Mouse (Mus musculus) midbrain, embryonic 16.5 days (tissue): ENCODE data around the gene Kars. TPM values are rescaled to one million over a fixed set of nuclear protein-coding genes. Genes with fewer than 3 reads are reported as not detected.

ENCODE experiments used
- ATAC-seq: fragments of 200-750 bp; cut with Nextera tagmentation; 2 replicates; pipeline ENCODE4 v1.8.0; 2017; ENCODE audit warnings: moderate TSS enrichment
- H3K27ac ChIP-seq: fragments of 300-500 bp; sonication (generic); 2 replicates; pipeline ENCODE4 v1.5.1; 2014; ENCODE audit warnings: mild to moderate bottlenecking, low read length, mixed read lengths
- H3K27me3 ChIP-seq: fragments of 300-500 bp; sonication (generic); 2 replicates; pipeline ENCODE4 v1.6.1; 2014; ENCODE audit warnings: low read depth, low read length, mixed read lengths; ENCODE audit not compliant: control insufficient read depth, insufficient read depth
- H3K36me3 ChIP-seq: fragments of 300-500 bp; sonication (generic); 2 replicates; pipeline ENCODE4 v1.6.1; 2014; ENCODE audit warnings: mild to moderate bottlenecking, low read length, moderate library complexity, mixed read lengths; ENCODE audit not compliant: control insufficient read depth, insufficient read depth
- H3K4me1 ChIP-seq: fragments of 300-500 bp; sonication (generic); 2 replicates; pipeline ENCODE4 v1.6.1; 2014; ENCODE audit warnings: mild to moderate bottlenecking, low read length, mixed read lengths; ENCODE audit not compliant: control insufficient read depth, insufficient read depth
- H3K4me2 ChIP-seq: fragments of 300-500 bp; sonication (generic); 2 replicates; pipeline ENCODE4 v1.6.1; 2014; ENCODE audit warnings: mild to moderate bottlenecking, low read length, mixed read lengths
- H3K4me3 ChIP-seq: fragments of 300-500 bp; sonication (generic); 2 replicates; pipeline ENCODE4 v1.5.1; 2014; ENCODE audit warnings: low read depth, mild to moderate bottlenecking, low read length, moderate library complexity, mixed read lengths
- H3K9ac ChIP-seq: fragments of 300-500 bp; sonication (generic); 2 replicates; pipeline ENCODE4 v1.6.1; 2014; ENCODE audit warnings: low read depth, low read length, mixed read lengths
- H3K9me3 ChIP-seq: fragments of 300-500 bp; sonication (generic); replicated peaks from 2 replicates; pipeline ENCODE4 v1.6.1; 2014; ENCODE audit warnings: mild to moderate bottlenecking, low read length, mixed read lengths; ENCODE audit not compliant: control insufficient read depth, poor library complexity, severe bottlenecking
- WGBS: fragments of 180-500 bp; shearing (Covaris S2); extraction: QIAGEN DNeasy Blood & Tissue Kit; methylation state at CpG from one replicate; pipeline ENCODE4 v1.1.7; 2014; 5-methylcytosine and 5-hydroxymethylcytosine counted together
- polyA plus RNA-seq: library from polyadenylated mRNA; unstranded; fragments of >200 nt; fragmentation: Nextera tagmentation; extraction: Ambion mirVana; gene quantifications from 2 replicates; pipeline ENCODE4 v1.2.1, GENCODE M21; 2015

Kars gene
- polyA plus RNA-seq, 1 experiment from 2014 or later: 162 TPM

GRCm38 (mm10) chr8:111961330-111961729 is 49.8 kb downstream of the Kars start:
- Histone ChIP-seq H3K9me3 (no peaks in the 10 kb centered on the region), H3K4me1 (no peaks in the 10 kb centered on the region), H3K27ac (no peak overlapping the region), H3K9ac (no peak overlapping the region), H3K27me3 (no peaks in the 10 kb centered on the region), H3K36me3 (peaks cover 9% of the 10 kb centered on the region; the same call in 1 of the 2 replicates), H3K4me3 (no peak overlapping the region), H3K4me2 (no peak overlapping the region)
- ATAC-seq: no peak
- WGBS: 78% methylated on average over 3 of the region's 3 CpGs

- no peak for ATAC-seq
- Histone ChIP-seq H3K9ac (no peak overlapping the region), H3K36me3 (peaks cover 11% of the 10 kb centered on the region; the same call in 1 of the 2 replicates), H3K27me3 (no peaks in the 10 kb centered on the region), H3K27ac (no peak overlapping the region), H3K4me3 (no peak overlapping the region), H3K9me3 (no peaks in the 10 kb centered on the region), H3K4me1 (no peaks in the 10 kb centered on the region), H3K4me2 (no peak overlapping the region)
- WGBS: 71% methylated on average over 15 of the region's 15 CpGs
Measured at GRCm38 (mm10) chr8:111960591-111961321, 50.4 kb downstream of the Kars start.

DNA sequence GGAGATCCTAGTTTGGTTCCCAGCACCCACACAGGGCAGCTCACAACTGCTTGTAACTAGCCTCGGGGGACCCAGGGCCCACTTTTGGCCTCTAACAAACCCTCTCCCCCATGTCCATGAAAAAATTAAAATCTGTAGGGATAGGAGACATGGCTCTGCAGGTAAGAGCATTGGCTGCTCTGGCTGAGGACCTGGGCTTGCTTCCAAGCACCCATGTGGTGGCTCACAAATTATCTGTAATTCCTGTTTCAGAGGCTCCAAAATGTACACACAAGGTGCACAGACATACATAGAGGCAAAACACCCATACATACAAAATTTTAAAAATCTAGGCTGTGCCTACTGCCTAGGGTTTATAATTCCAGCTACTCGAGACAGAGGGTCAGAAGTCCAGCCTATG is 53.9 kb downstream of the Kars start:
- Histone ChIP-seq H3K36me3 (peaks cover 26% of the 10 kb centered on the region), H3K4me1 (no peaks in the 10 kb centered on the region), H3K4me2 (no peak overlapping the region), H3K4me3 (no peak overlapping the region), H3K27ac (no peak overlapping the region), H3K9me3 (no peaks in the 10 kb centered on the region), H3K9ac (no peak overlapping the region), H3K27me3 (no peaks in the 10 kb centered on the region)
- 94% methylated on average over 2 of the region's 2 CpGs for WGBS
- no peak for ATAC-seq

GRCm38 (mm10) chr8:111955879-111956278 is 55.2 kb downstream of the Kars start:
- Histone ChIP-seq H3K4me2 (no peak overlapping the region), H3K27ac (no peak overlapping the region), H3K9me3 (no peaks in the 10 kb centered on the region), H3K27me3 (no peaks in the 10 kb centered on the region), H3K4me3 (no peak overlapping the region), H3K9ac (no peak overlapping the region), H3K4me1 (no peaks in the 10 kb centered on the region), H3K36me3 (peaks cover 27% of the 10 kb centered on the region)
- 97% methylated on average over 5 of the region's 5 CpGs for WGBS
- ATAC-seq: no peak

- Histone ChIP-seq H3K36me3 (peaks cover 28% of the 10 kb centered on the region), H3K27me3 (no peaks in the 10 kb centered on the region), H3K4me1 (no peaks in the 10 kb centered on the region), H3K27ac (no peak overlapping the region), H3K4me3 (no peak overlapping the region), H3K9me3 (no peaks in the 10 kb centered on the region), H3K4me2 (no peak overlapping the region), H3K9ac (no peak overlapping the region)
- 89% methylated on average over 4 of the region's 4 CpGs for WGBS
- no peak for ATAC-seq
Measured at GRCm38 (mm10) chr8:111954844-111955594, 56.1 kb downstream of the Kars start.

DNA sequence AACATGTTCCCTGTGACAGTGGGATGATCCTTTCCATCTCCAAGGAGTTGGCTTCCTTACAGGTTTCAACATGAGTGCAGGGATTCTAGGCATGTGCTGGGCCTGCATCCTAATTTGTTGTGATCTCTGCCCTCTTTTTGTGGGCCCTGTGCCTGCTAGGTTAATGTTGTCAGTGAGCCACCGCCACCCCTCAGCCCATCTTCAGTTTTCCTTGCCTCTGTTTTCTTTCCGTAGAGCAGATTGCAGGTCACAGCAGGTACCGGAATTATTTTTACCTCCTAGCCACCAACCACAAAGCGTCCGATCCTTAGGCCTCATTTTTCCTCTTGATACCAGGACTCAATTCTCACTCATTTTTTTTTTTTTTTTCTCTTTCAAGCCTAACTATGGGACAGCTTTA is 59.2 kb downstream of the Kars start:
- no peak overlapping the region for H3K4me3 ChIP-seq
- no peaks in the 10 kb centered on the region for H3K4me1 ChIP-seq
- no peaks in the 10 kb centered on the region for H3K9me3 ChIP-seq
- H3K4me2 ChIP-seq: no peak overlapping the region
- peaks cover 34% of the 10 kb centered on the region for H3K36me3 ChIP-seq
- ATAC-seq: no peak
- no peak overlapping the region for H3K9ac ChIP-seq
- WGBS: 94% methylated on average over 5 of the region's 5 CpGs
- H3K27me3 ChIP-seq: no peaks in the 10 kb centered on the region
- H3K27ac ChIP-seq: no peak overlapping the region

DNA sequence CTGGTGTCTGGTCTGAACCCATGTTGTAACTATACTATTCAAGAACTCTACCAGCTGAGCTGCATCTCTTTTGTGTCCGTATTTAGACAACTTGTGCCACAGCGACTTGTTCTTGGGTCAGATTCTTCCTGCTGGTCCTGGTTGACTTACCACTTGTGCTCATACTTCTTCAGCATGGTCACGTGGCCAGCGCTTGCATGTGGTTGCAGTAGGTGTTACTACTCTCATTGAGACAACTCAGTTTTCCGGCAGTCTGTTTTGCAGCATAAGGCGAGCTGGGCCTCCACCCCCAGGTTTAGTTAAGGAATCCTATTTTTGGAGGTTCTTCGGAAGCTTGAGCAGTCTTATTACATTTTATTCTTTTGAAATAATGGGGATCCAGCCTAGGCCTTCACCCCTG is 59.8 kb downstream of the Kars start:
- H3K27ac ChIP-seq: no peak overlapping the region
- peaks cover 30% of the 10 kb centered on the region for H3K36me3 ChIP-seq
- ATAC-seq: no peak
- no peak overlapping the region for H3K4me3 ChIP-seq
- WGBS: 95% methylated on average over 7 of the region's 7 CpGs
- H3K9ac ChIP-seq: no peak overlapping the region
- no peaks in the 10 kb centered on the region for H3K9me3 ChIP-seq
- no peaks in the 10 kb centered on the region for H3K27me3 ChIP-seq
- H3K4me1 ChIP-seq: no peaks in the 10 kb centered on the region
- H3K4me2 ChIP-seq: no peak overlapping the region

- Histone ChIP-seq H3K4me1 (no peaks in the 10 kb centered on the region), H3K9me3 (no peaks in the 10 kb centered on the region), H3K9ac (no peak overlapping the region), H3K36me3 (peaks cover 30% of the 10 kb centered on the region), H3K4me3 (no peak overlapping the region), H3K27ac (no peak overlapping the region), H3K4me2 (no peak overlapping the region), H3K27me3 (no peaks in the 10 kb centered on the region)
- 92% methylated on average over 3 of the region's 3 CpGs for WGBS
- ATAC-seq: no peak
Measured at GRCm38 (mm10) chr8:111950846-111951245, 60.3 kb downstream of the Kars start.

GRCm38 (mm10) chr8:111947954-111948353 is 63.2 kb downstream of the Kars start:
- WGBS: 96% methylated on average over 8 of the region's 8 CpGs
- no peak overlapping the region for H3K9ac ChIP-seq
- H3K27me3 ChIP-seq: no peaks in the 10 kb centered on the region
- H3K9me3 ChIP-seq: no peaks in the 10 kb centered on the region
- no peak overlapping the region for H3K27ac ChIP-seq
- no peaks in the 10 kb centered on the region for H3K4me1 ChIP-seq
- peaks cover 29% of the 10 kb centered on the region for H3K36me3 ChIP-seq
- H3K4me3 ChIP-seq: no peak overlapping the region
- no peak overlapping the region for H3K4me2 ChIP-seq
- no peak for ATAC-seq
